Mouse (Mus musculus) MEL (cell line): ENCODE data around the gene Gtf2a1. TPM values are rescaled to one million over a fixed set of nuclear protein-coding genes. Genes with fewer than 3 reads are reported as not detected.
A peak's percentile ranks its signal among the peaks of the same experiment; 100 is the strongest.

ENCODE experiments used
- DNase-seq: peaks from one replicate; pipeline ENCODE4 v3.0.0; 2011; ENCODE audit warnings: low read depth, low spot score
- H3K27ac ChIP-seq: 2 replicates; pipeline ENCODE4 v1.5.1; 2012; ENCODE audit warnings: low read depth, mild to moderate bottlenecking, control low read depth, low read length, moderate library complexity; ENCODE audit not compliant: control insufficient read depth
- H3K27me3 ChIP-seq, 2 experiments: fragments of 150-350 bp in 1 of 2; sonication (generic) in 1 of 2; 2 replicates each; pipeline ENCODE4 v1.6.1; 2012; ENCODE audit warnings: low read length in 2 of 2, mild to moderate bottlenecking in 2 of 2, improper control_type of control experiment in 1 of 2, moderate library complexity in 1 of 2; ENCODE audit not compliant: insufficient read depth in 2 of 2, control insufficient read depth in 1 of 2
- H3K36me3 ChIP-seq, 2 experiments: 2 replicates each; pipeline ENCODE4 v1.6.1; 2012 to 2014; ENCODE audit warnings: low read length in 2 of 2, improper control_type of control experiment in 1 of 2, inconsistent platforms in 1 of 2, mild to moderate bottlenecking in 1 of 2; ENCODE audit not compliant: insufficient read depth in 2 of 2, control insufficient read depth in 1 of 2
- H3K4me1 ChIP-seq, 2 experiments: fragments of 150-350 bp in 1 of 2; sonication (generic) in 1 of 2; 2 replicates each; pipeline ENCODE4 v1.6.1; 2012; ENCODE audit warnings: low read length in 2 of 2, improper control_type of control experiment in 1 of 2, mild to moderate bottlenecking in 1 of 2; ENCODE audit not compliant: insufficient read depth in 2 of 2, control insufficient read depth in 1 of 2
- H3K4me3 ChIP-seq, 2 experiments: fragments of 150-350 bp in 1 of 2; sonication (generic) in 1 of 2; 2 replicates each; pipeline ENCODE4 v1.5.1; 2012; ENCODE audit warnings: low read depth in 2 of 2, low read length in 2 of 2, mild to moderate bottlenecking in 2 of 2, moderate library complexity in 2 of 2, control low read depth in 1 of 2, improper control_type of control experiment in 1 of 2; ENCODE audit not compliant: control insufficient read depth in 1 of 2, insufficient read depth in 1 of 2
- H3K79me2 ChIP-seq: 2 replicates; pipeline ENCODE4 v1.6.1; 2012; ENCODE audit warnings: mild to moderate bottlenecking, low read length, moderate library complexity; ENCODE audit not compliant: control insufficient read depth, poor library complexity, insufficient read depth
- H3K9ac ChIP-seq: 2 replicates; pipeline ENCODE4 v1.6.1; 2012; ENCODE audit warnings: low read depth, mild to moderate bottlenecking, control low read depth, low read length, moderate library complexity; ENCODE audit not compliant: control insufficient read depth, poor library complexity, severe bottlenecking
- H3K9me3 ChIP-seq: fragments of 150-350 bp; sonication (generic); replicated peaks from 2 replicates; pipeline ENCODE4 v1.6.1; 2012; ENCODE audit warnings: mild to moderate bottlenecking, low read length, improper control_type of control experiment, moderate library complexity; ENCODE audit not compliant: insufficient read depth
- BHLHE40 ChIP-seq: IDR thresholded peaks from 2 replicates; pipeline ENCODE4 v1.6.1; 2012; ENCODE audit warnings: low read depth, mild to moderate bottlenecking, inconsistent platforms, low read length, improper control_type of control experiment, borderline replicate concordance
- CHD1 ChIP-seq: IDR thresholded peaks from 2 replicates; pipeline ENCODE4 v1.6.1; 2012; ENCODE audit warnings: low read depth, mild to moderate bottlenecking, inconsistent platforms, low read length, improper control_type of control experiment
- CHD2 ChIP-seq: IDR thresholded peaks from 2 replicates; pipeline ENCODE4 v1.6.1; 2011; ENCODE audit warnings: low read length, improper control_type of control experiment
- CTCF ChIP-seq, 3 experiments: IDR thresholded peaks in 2 of 3; conservative IDR thresholded peaks in 1 of 3; 2 replicates each; pipeline ENCODE4 v1.5.1; 2011 to 2012; ENCODE audit warnings: low read length in 3 of 3, low read depth in 2 of 3, mild to moderate bottlenecking in 2 of 3, improper control_type of control experiment in 1 of 3, inconsistent platforms in 1 of 3, mixed read lengths in 1 of 3, moderate library complexity in 1 of 3; ENCODE audit not compliant: control insufficient read depth in 1 of 3, insufficient read depth in 1 of 3, poor library complexity in 1 of 3, severe bottlenecking in 1 of 3
- E2F4 ChIP-seq: IDR thresholded peaks from 2 replicates; pipeline ENCODE4 v1.6.1; 2011; ENCODE audit warnings: low read depth, low read length, improper control_type of control experiment, borderline replicate concordance
- ELF1 ChIP-seq: IDR thresholded peaks from 2 replicates; pipeline ENCODE4 v1.6.1; 2014; ENCODE audit warnings: low read depth, mild to moderate bottlenecking, inconsistent platforms, low read length, improper control_type of control experiment, moderate library complexity
- EP300 ChIP-seq, 2 experiments: IDR thresholded peaks; 2 replicates each; pipeline ENCODE4 v1.6.1; 2011; ENCODE audit warnings: improper control_type of control experiment in 2 of 2, low read length in 2 of 2, low read depth in 1 of 2, mild to moderate bottlenecking in 1 of 2
- ETS1 ChIP-seq: IDR thresholded peaks from 2 replicates; pipeline ENCODE4 v1.6.1; 2012; ENCODE audit warnings: low read depth, mild to moderate bottlenecking, inconsistent platforms, low read length, improper control_type of control experiment, moderate library complexity
- GABPA ChIP-seq: IDR thresholded peaks from 2 replicates; pipeline ENCODE4 v1.6.1; 2012; ENCODE audit warnings: low read depth, mild to moderate bottlenecking, inconsistent platforms, low read length, improper control_type of control experiment, moderate library complexity
- HCFC1 ChIP-seq: IDR thresholded peaks from 2 replicates; pipeline ENCODE4 v1.6.1; 2012; ENCODE audit warnings: low read depth, mild to moderate bottlenecking, inconsistent platforms, low read length, improper control_type of control experiment, moderate library complexity
- MAX ChIP-seq: IDR thresholded peaks from 2 replicates; pipeline ENCODE4 v1.6.1; 2011; ENCODE audit warnings: low read length, improper control_type of control experiment
- MEF2A ChIP-seq: IDR thresholded peaks from 2 replicates; pipeline ENCODE4 v1.6.1; 2014; ENCODE audit warnings: low read depth, mild to moderate bottlenecking, inconsistent platforms, low read length, improper control_type of control experiment; ENCODE audit not compliant: poor library complexity, insufficient replicate concordance, severe bottlenecking; ENCODE audit errors: extremely low read depth
- MXI1 ChIP-seq: IDR thresholded peaks from 2 replicates; pipeline ENCODE4 v1.6.1; 2011; ENCODE audit warnings: mild to moderate bottlenecking, low read depth, low read length, improper control_type of control experiment
- MYB ChIP-seq: IDR thresholded peaks from 2 replicates; pipeline ENCODE4 v1.6.1; 2011; ENCODE audit warnings: mild to moderate bottlenecking, low read depth, low read length, improper control_type of control experiment
- MYC ChIP-seq: IDR thresholded peaks from 2 replicates; pipeline ENCODE4 v1.6.1; 2011; ENCODE audit warnings: low read depth, mild to moderate bottlenecking, low read length, improper control_type of control experiment, moderate library complexity
- NELFE ChIP-seq: IDR thresholded peaks from 2 replicates; pipeline ENCODE4 v1.6.1; 2011; ENCODE audit warnings: low read depth, low read length, improper control_type of control experiment
- NRF1 ChIP-seq: IDR thresholded peaks from 2 replicates; pipeline ENCODE4 v1.6.1; 2014; ENCODE audit warnings: low read depth, mild to moderate bottlenecking, inconsistent platforms, low read length, improper control_type of control experiment, moderate library complexity; ENCODE audit not compliant: poor library complexity, insufficient read depth, severe bottlenecking
- POLR2A ChIP-seq, 2 experiments: IDR thresholded peaks; 2 replicates each; pipeline ENCODE4 v1.6.1; 2011 to 2012; ENCODE audit warnings: low read length in 2 of 2, mild to moderate bottlenecking in 2 of 2, control low read depth in 1 of 2, improper control_type of control experiment in 1 of 2, low read depth in 1 of 2, moderate library complexity in 1 of 2; ENCODE audit not compliant: control insufficient read depth in 1 of 2, insufficient read depth in 1 of 2, poor library complexity in 1 of 2
- POLR2AphosphoS2 ChIP-seq: IDR thresholded peaks from 2 replicates; pipeline ENCODE4 v1.6.1; 2011; ENCODE audit warnings: low read length, improper control_type of control experiment
- POLR2AphosphoS5 ChIP-seq: IDR thresholded peaks from 2 replicates; pipeline ENCODE4 v1.6.1; 2012; ENCODE audit warnings: low read depth, borderline replicate concordance, mild to moderate bottlenecking, inconsistent platforms, low read length, moderate library complexity, mixed read lengths
- RAD21 ChIP-seq: IDR thresholded peaks from 2 replicates; pipeline ENCODE4 v1.6.1; 2011; ENCODE audit warnings: mild to moderate bottlenecking, low read depth, low read length, improper control_type of control experiment
- RCOR1 ChIP-seq: IDR thresholded peaks from 2 replicates; pipeline ENCODE4 v1.6.1; 2012; ENCODE audit warnings: low read depth, mild to moderate bottlenecking, inconsistent platforms, low read length, improper control_type of control experiment
- SIN3A ChIP-seq: IDR thresholded peaks from 2 replicates; pipeline ENCODE4 v1.6.1; 2012; ENCODE audit warnings: low read length, improper control_type of control experiment, inconsistent platforms
- TAL1 ChIP-seq: IDR thresholded peaks from 2 replicates; pipeline ENCODE4 v1.6.1; 2012; ENCODE audit warnings: mild to moderate bottlenecking, inconsistent platforms, low read length, moderate library complexity, mixed read lengths
- TBP ChIP-seq: IDR thresholded peaks from 2 replicates; pipeline ENCODE4 v1.8.0; 2011; ENCODE audit warnings: low read depth, low read length, improper control_type of control experiment
- TCF12 ChIP-seq: IDR thresholded peaks from 2 replicates; pipeline ENCODE4 v1.6.1; 2014; ENCODE audit warnings: low read depth, mild to moderate bottlenecking, inconsistent platforms, low read length, improper control_type of control experiment, moderate library complexity
- UBTF ChIP-seq: IDR thresholded peaks from 2 replicates; pipeline ENCODE4 v1.6.1; 2012; ENCODE audit warnings: low read depth, mild to moderate bottlenecking, inconsistent platforms, low read length, improper control_type of control experiment, moderate library complexity, borderline replicate concordance; ENCODE audit not compliant: insufficient read depth
- USF1 ChIP-seq: IDR thresholded peaks from 2 replicates; pipeline ENCODE4 v1.6.1; 2014; ENCODE audit warnings: low read depth, mild to moderate bottlenecking, inconsistent platforms, low read length, improper control_type of control experiment, moderate library complexity
- USF2 ChIP-seq, 2 experiments: IDR thresholded peaks; 2 replicates each; pipeline ENCODE4 v1.6.1; 2011 to 2012; ENCODE audit warnings: improper control_type of control experiment in 2 of 2, low read length in 2 of 2, borderline replicate concordance in 1 of 2, inconsistent platforms in 1 of 2, low read depth in 1 of 2, mild to moderate bottlenecking in 1 of 2; ENCODE audit not compliant: insufficient read depth in 1 of 2
- ZC3H11A ChIP-seq: IDR thresholded peaks from 2 replicates; pipeline ENCODE4 v1.6.1; 2012; ENCODE audit warnings: low read depth, mild to moderate bottlenecking, inconsistent platforms, low read length, improper control_type of control experiment
- ZNF384 ChIP-seq: IDR thresholded peaks from 2 replicates; pipeline ENCODE4 v1.6.1; 2012; ENCODE audit warnings: low read depth, mild to moderate bottlenecking, inconsistent platforms, low read length, improper control_type of control experiment
- polyA plus RNA-seq, 2 experiments: library from polyadenylated mRNA; stranded (reverse) in 1 of 2; unstranded in 1 of 2; fragments of >175 nt in 1 of 2; fragments of >200 nt in 1 of 2; gene quantifications; 2 replicates each; pipeline versions ENCODE4 v1.2.1 to v1.2.4; 2012; ENCODE audit warnings: low replicate concordance in 2 of 2, low read depth in 1 of 2; ENCODE audit not compliant: insufficient read length in 2 of 2, insufficient read depth in 1 of 2, missing spikeins in 1 of 2
- total RNA-seq: library from RNA; depleted of rRNA; stranded (reverse); fragments of 300-350 nt; gene quantifications from 2 replicates; pipeline ENCODE4 v1.2.3, GENCODE M21; 2012

Gtf2a1 gene
- total and polyA plus RNA-seq, 3 experiments = 14.3 to 15.3 TPM; not detected in 1

DNA sequence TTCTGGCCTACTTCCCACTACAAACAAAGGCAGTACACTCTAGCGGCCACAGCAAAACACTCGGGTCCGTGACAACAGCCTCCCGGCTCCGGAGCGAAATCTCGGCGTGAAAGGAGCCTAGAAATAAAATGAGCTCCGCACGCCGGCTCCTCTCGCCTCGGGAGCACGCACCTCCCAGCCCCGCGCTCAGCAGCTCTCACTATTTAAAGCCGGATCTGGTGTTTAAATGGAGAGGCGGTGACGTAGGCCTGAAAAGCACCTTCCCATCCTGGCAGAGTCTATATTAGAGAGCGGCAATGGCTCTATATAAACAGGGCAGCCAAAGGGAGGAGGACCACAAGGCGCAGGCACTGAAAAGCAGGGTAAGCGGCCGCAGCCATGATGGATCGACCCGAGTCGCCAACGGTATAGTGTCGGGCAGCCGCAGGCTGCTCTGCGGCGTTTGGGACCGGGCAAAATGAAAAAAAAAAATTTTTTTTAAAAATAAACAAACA, 2.1 kb downstream of the Gtf2a1 start (continued):
- TF ChIP-seq NELFE (peak; percentile 81), TAL1 (no peak), GABPA (no peak), TCF12 (no peak; the same call in 1 of the 2 replicates), ZC3H11A (no peak), ZNF384 (0 out of 2 replicates have a peak, but pooled peaks have one; percentile 33), CHD1 (no peak), USF2 (IDR thresholded peaks at IDR 0.05; ENCODE audit: borderline replicate concordance in 1 of 2, insufficient read depth in 1 of 2, low read depth in 1 of 2, low read length in 2 of 2) (no peak), MYB (no peak), ETS1 (0 out of 2 replicates have a peak, but pooled peaks have one; percentile 25), ELF1 (no peak), USF1 (no peak), SIN3A (peak; percentile 77), TBP (peak; percentile 97), MYC (0 out of 2 replicates have a peak, but pooled peaks have one; percentile 26), POLR2AphosphoS2 (peak; percentile 88; the same call in 1 of the 2 replicates), MEF2A (no peak), RCOR1 (no peak), HCFC1 (peak; percentile 70), NRF1 (no peak), MXI1 (peak; percentile 37), CTCF (IDR thresholded peaks at IDR 0.05 in 2 of 3, conservative IDR thresholded peaks at IDR 0.05 in 1 of 3; ENCODE audit: control insufficient read depth in 1 of 3, insufficient read depth in 1 of 3, low read depth in 2 of 3, low read length in 3 of 3, poor library complexity in 1 of 3, severe bottlenecking in 1 of 3) (no peak)
- TF ChIP-seq, all 39 proteins: peak for 13

DNA sequence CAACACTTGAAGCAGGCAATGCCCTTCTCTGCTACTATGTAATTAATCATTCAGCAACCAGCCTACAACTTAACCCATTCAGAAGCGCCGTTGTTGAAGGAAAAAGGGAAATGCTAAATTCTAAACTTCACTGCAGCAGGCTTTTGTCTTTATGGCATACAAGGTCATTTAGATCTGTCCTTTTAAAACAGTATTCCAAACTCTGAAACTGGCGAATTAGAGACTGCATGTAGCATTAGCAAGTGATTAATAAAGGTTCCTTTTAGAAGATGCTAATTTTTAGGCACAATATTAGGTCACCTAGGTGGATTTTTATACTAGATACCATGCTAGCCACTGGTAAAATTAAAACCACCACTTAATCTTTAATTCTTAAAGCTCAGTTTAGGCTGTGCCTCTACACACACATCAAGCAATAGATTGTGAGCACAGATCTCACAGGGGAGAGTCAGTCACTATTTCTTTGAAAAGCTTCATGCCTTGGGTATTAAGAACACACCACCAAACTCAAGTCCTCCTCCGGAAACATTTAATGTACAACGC, 2.7 kb downstream of the Gtf2a1 start:
- peaks cover 11 to 27% of the 10 kb centered on the region in 2 experiments for H3K4me1 ChIP-seq
- H3K27me3 ChIP-seq = no peaks in the 10 kb centered on the region
- H3K27ac ChIP-seq = peak overlapping the region; percentile 99
- H3K79me2 ChIP-seq = peaks cover 38% of the 10 kb centered on the region
- peaks cover 17 to 47% of the 10 kb centered on the region in 2 experiments for H3K36me3 ChIP-seq
- H3K9me3 ChIP-seq = no peaks in the 10 kb centered on the region
- peak; percentile 63 for DNase-seq
- peak overlapping the region; percentile 75 to 90 for H3K4me3 ChIP-seq
- peak overlapping the region; percentile 64 for H3K9ac ChIP-seq
- no peak; the same call in 1 of the 2 replicates for TF ChIP-seq CHD2
- no peak for TF ChIP-seq MAX
- TF ChIP-seq NRF1 = no peak
- no peak for TF ChIP-seq POLR2A (IDR thresholded peaks at IDR 0.05; ENCODE audit: control insufficient read depth in 1 of 2, insufficient read depth in 1 of 2, low read depth in 1 of 2, low read length in 2 of 2, poor library complexity in 1 of 2)
- no peak for TF ChIP-seq POLR2AphosphoS5
- TF ChIP-seq HCFC1 = no peak
- TF ChIP-seq RAD21 = no peak
- peak; percentile 68; the same call in 1 of the 2 replicates for TF ChIP-seq ZNF384
- TF ChIP-seq E2F4 = no peak
- no peak for TF ChIP-seq EP300 (IDR thresholded peaks at IDR 0.05; ENCODE audit: low read depth in 1 of 2, low read length in 2 of 2)
- no peak for TF ChIP-seq BHLHE40
- 0 out of 2 replicates have a peak, but pooled peaks have one; percentile 1 for TF ChIP-seq POLR2AphosphoS2
- TF ChIP-seq CTCF (IDR thresholded peaks at IDR 0.05 in 2 of 3, conservative IDR thresholded peaks at IDR 0.05 in 1 of 3; ENCODE audit: control insufficient read depth in 1 of 3, insufficient read depth in 1 of 3, low read depth in 2 of 3, low read length in 3 of 3, poor library complexity in 1 of 3, severe bottlenecking in 1 of 3) = no peak
- no peak for TF ChIP-seq ZC3H11A
- TF ChIP-seq TAL1 = no peak
- 0 out of 2 replicates have a peak, but pooled peaks have one; percentile 0 for TF ChIP-seq ETS1
- TF ChIP-seq GABPA = no peak
- 0 out of 2 replicates have a peak, but pooled peaks have one; percentile 16 for TF ChIP-seq RCOR1
- no peak for TF ChIP-seq CHD1
- 0 out of 2 replicates have a peak, but pooled peaks have one; percentile 18 for TF ChIP-seq TCF12
- TF ChIP-seq SIN3A = no peak
- peak; percentile 28; the same call in 1 of the 2 replicates for TF ChIP-seq MYC
- no peak for TF ChIP-seq UBTF
